Mouse (Mus musculus) adrenal gland, postnatal 4 days (tissue): Measurements from ENCODE around the gene Ccdc157. TPM values are rescaled to one million over a fixed set of nuclear protein-coding genes. Genes with fewer than 3 reads are reported as not detected.
"Not testable (repeated sequence)": the region's sequence is repeated elsewhere in the genome, so short reads cannot be mapped to it uniquely, and the experiment has no call there.

Source experiments
- DNase-seq, 2 experiments: peaks; one replicate each; pipeline ENCODE4 v3.0.0; 2021 to 2022; ENCODE audit warnings: low spot score in 2 of 2, mixed read lengths in 2 of 2
- long read RNA-seq, 2 experiments: library from polyadenylated mRNA; stranded (forward); transcript quantifications; one replicate each; pipeline ENCODE4 v2.0.0; 2021
- total RNA-seq, 2 experiments: library from RNA; stranded (reverse); gene quantifications; 2 replicates each; pipeline ENCODE4 v1.2.3; 2021

Ccdc157 gene
- 10 to 100 TPM; 13.8 to 18.6 TPM for total RNA-seq
- long read RNA-seq, experiment 1, partial matches to known transcripts, result 1 of 1 reads
- long read RNA-seq, experiment 1, other reads (novel, unspliced or antisense), result 0 of 1 reads
- long read RNA-seq, experiment 2, full-length matches to known transcripts, result 1 of 12 reads
- long read RNA-seq, experiment 2, partial matches to known transcripts, result 0 of 12 reads
- long read RNA-seq, experiment 2, other reads (novel, unspliced or antisense), result 11 of 12 reads

GRCm38 (mm10) chr11:4159808-4160708 is at the start of gene Ccdc157, which contains the start of gene Sf3a1:
Gene Ccdc157 (minus strand): TSS chr11:4160293.
Gene Sf3a1 (plus strand): TSS chr11:4160350.
- DNase-seq, result peak; percentile 81 to 82

GRCm38 (mm10) chr11:4209556-4209955 is 49.5 kb upstream of the Ccdc157 start:
- no peak for DNase-seq

- no peak for DNase-seq
These were observed 47.6 kb upstream of the Ccdc157 start for GRCm38 (mm10) chr11:4207655-4208054.

GRCm38 (mm10) chr11:4206563-4206962 is 46.5 kb upstream of the Ccdc157 start:
- DNase-seq, result no peak

- DNase-seq, result no peak
These were observed 45.9 kb upstream of the Ccdc157 start for GRCm38 (mm10) chr11:4205951-4206350.

- no peak for DNase-seq
These were observed 45.1 kb upstream of the Ccdc157 start for GRCm38 (mm10) chr11:4205097-4205655.

GRCm38 (mm10) chr11:4203705-4204074 is 43.6 kb upstream of the Ccdc157 start:
- no peak for DNase-seq

GRCm38 (mm10) chr11:4202995-4203704 is 43.1 kb upstream of the Ccdc157 start:
- DNase-seq, result no peak

GRCm38 (mm10) chr11:4201981-4202700 is 42.0 kb upstream of the Ccdc157 start:
- no peak for DNase-seq

GRCm38 (mm10) chr11:4197691-4198090 is 37.6 kb upstream of the Ccdc157 start:
- DNase-seq, result no peak

GRCm38 (mm10) chr11:4196636-4197035 is 36.5 kb upstream of the Ccdc157 start:
- DNase-seq, result no peak

- no peak for DNase-seq
These were observed 35.5 kb upstream of the Ccdc157 start for GRCm38 (mm10) chr11:4195597-4196031.

GRCm38 (mm10) chr11:4193420-4193819 is 33.3 kb upstream of the Ccdc157 start:
- no peak for DNase-seq

- no peak for DNase-seq
These were observed 32.7 kb upstream of the Ccdc157 start for GRCm38 (mm10) chr11:4192757-4193156.

GRCm38 (mm10) chr11:4190677-4191076 is 30.6 kb upstream of the Ccdc157 start:
- DNase-seq, result no peak

- DNase-seq, result no peak
These were observed 29.1 kb upstream of the Ccdc157 start for GRCm38 (mm10) chr11:4189182-4189581.

- no peak for DNase-seq
These were observed 27.2 kb upstream of the Ccdc157 start for GRCm38 (mm10) chr11:4187318-4187700.

- peak; percentile 92 to 95 for DNase-seq
These were observed 26.6 kb upstream of the Ccdc157 start, which contains the start of gene Tbc1d10a for GRCm38 (mm10) chr11:4186486-4187317. Gene Tbc1d10a (plus strand): TSS chr11:4186789.

GRCm38 (mm10) chr11:4185480-4185879 is 25.4 kb upstream of the Ccdc157 start:
- DNase-seq, result not testable (repeated sequence)
